Mouse (Mus musculus) mesoderm, embryonic 11.5 days (tissue): Measurements from ENCODE around the gene Knstrn.

Source experiments
- DNase-seq: peaks from one replicate; pipeline ENCODE4 v3.0.0-alpha.2; 2012; ENCODE audit warnings: low read depth, low spot score

Knstrn gene

DNA sequence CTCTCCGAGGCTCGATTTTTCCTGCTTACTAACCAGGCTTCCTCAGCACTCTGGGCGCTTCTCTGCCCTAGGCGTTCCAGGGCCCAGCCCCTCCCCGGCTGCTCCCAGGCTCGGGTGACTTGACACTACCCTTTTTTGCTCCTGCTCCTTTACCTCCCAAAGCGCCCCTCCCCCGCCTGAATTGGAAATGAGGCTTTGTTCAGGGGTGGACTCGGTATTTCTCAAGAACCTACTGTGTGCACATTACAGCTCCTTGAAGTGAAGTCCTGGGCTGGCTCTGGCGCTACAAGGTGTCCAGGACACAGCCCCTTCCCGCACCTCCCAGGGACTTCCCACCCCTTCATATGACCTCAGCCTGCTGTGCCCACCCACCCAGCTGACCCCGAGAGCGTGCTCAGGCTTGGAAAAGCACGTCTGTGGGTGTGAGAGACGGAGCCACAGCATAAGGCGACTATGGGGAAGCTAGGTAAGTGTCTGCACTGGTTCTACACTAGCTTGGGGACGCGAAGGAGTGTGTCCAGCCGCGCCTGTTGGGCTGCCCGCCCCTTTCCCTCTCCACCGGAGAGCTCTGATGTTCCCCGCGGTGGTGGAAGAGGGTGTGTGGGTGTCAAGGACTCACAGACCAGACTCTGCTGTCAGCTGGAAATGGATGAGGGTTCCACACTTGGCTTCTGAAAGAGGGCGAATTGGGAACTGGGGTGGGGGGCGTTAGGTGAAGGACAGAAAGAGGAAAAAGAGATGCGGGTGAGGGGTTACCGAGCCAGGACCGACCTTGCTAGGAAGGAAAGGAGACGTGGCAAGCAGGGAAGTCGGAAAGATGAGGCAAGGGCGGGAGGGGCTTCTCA, 86.4 kb downstream of the Knstrn start, which contains the start of gene Bahd1:
Gene Bahd1 (plus strand): TSS at position 397 of the 845 bp plus-strand sequence.
- peak; percentile 39 for DNase-seq

DNA sequence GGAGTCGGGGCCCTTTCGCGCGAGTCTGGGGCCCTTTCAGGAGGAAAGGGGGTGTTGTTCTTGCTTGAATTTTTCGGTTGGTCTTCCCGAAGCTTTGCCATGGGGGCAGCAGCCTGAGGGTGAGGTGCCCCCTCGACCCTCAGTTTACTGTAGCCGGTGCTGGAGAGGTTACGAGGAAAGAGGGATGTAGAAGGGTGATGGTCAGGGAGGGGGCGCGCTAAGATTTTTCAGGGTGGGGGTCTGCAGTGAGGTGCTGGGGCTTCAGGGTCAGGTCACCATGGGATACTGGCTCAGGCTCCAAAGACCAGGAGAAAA, 87.0 kb downstream of the Knstrn start:
- peak; percentile 11 for DNase-seq

DNA sequence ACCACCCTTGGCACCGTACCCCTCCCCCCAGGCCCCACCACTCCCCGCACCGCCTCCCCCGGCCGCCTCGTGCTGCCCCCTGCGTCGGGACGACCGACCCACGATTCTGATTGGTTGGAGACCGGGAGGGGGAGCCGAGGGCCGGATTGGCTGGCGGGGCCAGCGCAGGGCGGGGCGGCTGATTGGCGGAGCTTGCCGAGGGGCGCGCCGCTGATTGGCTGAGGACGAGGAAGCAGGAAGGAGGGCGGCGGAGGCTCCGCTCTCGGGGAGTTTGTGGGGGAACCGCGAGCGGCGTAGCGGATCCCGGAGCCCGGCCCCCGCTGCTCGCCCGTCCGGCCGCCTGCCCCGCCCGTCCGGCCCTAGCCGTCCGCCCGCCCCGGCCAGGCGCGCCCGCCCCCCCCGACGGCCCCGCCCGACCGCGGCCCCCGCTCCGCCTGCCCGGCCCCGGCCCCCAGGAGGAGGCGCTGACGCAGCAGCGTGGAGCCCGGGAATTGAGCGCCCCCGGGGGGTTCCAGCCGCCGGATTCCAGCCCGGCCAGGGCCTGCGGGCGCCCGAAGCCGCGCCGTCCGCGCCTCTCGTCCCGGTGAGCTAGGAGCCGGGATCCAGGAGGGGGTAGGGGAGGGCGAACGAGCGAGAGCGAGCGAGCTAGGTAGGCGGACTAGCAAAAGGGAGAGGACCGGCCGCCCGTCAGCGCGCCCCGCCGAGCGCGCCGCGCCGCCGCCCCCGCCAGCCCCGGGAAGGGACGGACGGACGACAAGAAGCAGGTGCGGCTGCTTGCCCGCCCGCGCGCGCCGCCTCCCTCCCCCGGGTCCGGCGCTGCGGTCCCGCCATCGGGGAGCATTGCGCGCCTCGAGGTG, 87.6 kb downstream of the Knstrn start:
- DNase-seq, result peak; percentile 95

DNA sequence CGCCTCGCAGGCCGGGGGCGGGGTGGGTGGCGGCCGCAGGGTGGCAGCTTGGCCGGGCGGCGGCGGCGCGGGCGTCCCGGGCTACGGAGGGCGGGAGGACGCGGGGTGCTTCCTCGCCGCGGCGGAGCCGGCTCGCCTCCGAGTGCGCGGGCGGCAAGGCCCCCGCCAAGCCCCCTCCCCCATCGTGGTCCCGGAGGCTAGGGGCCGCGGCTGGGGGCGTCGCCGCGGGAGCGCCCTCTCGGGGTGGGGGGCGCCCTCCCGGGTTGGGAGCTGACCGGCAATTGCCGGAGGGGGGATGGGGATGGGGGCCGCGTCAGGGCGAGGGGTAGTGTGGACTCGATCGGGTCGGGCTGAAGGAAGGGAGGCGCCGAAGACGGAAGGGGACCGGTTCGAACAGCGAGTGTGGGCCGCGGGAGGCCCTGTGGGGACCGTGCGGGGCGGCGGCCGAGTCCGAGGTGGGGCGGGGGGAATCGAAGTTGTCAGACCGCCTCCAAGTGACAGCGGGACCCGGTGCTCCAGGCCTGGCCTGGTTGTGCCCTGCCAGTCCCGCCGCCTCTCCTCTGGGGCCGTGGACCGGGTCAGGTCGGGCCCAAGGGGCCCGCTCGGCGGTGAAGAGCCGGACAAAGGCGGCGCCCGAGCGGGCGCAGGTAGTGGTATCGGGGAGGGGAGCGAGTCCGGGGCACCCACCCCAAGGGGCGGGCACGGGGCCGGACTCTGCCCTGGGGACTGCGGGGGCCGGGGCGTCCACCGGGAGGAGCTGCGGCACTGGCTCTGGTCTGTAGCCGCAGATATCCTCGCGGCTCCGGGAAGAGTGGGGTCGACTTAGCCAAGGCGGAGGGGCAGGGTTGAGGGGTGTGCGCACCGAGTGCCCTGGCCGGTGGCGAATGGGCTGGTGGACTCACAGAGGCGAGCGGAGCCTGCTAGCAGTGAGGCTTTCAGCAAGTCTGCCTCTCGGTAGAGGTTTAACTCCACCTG, 88.5 kb downstream of the Knstrn start:
- DNase-seq, result peak; percentile 17

DNA sequence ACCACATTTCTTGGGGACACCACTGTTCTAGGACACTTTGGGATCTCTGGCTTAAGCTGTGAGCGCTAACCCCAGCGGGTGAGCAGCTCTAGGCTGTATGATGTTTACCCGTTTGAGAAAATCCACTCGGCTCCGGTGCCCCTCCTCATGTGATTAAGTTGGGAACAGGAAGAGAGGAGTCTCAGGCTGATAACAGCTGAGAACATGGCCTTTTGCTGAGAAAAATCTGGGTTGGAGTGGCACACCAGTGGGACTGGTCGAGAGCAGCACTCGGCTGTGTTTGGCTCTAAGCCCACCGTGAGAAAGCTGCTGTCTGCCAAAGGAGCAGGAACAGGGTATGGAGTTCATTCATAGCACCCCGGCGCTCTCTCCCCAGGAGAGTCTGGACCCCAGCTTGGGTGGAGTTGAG, 89.5 kb downstream of the Knstrn start:
- DNase-seq, result no peak
